Mouse (Mus musculus): Measurements from ENCODE around the gene Nudcd2.

The Nudcd2 gene

DNA sequence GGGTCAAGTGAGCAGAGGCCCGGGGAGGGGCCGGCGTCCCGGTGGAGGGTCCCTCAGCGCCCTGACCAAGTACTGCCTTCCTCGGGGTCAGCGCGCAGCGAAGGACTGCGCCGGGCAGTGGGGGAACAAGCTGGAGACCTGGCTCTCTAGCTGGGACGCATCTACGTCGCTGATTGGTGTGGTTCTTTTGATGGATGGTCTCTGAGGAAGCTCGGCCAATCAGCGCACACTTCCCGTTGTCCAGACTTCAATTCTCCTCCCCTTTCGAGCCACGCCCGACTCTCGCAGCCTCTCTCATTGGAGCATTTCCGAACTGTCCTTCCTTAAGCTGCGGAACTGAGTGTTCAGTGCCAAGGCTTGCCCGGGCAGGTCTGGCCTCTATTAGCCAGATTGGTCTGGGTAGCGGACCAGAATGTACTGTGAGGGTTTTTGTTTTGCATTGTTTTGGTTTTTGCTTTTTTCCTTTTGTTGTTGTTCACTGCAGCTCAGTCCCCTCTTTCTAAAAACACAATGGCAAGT, 21.7 kb downstream of the Nudcd2 start, which contains the start of gene Ccng1:
TSS of gene Ccng1 (minus strand) at position 203 of the 519 bp plus-strand sequence.
- peak; percentile 88 to 92 for DNase-seq (ENCODE audit: low spot score in 2 of 2)

DNA sequence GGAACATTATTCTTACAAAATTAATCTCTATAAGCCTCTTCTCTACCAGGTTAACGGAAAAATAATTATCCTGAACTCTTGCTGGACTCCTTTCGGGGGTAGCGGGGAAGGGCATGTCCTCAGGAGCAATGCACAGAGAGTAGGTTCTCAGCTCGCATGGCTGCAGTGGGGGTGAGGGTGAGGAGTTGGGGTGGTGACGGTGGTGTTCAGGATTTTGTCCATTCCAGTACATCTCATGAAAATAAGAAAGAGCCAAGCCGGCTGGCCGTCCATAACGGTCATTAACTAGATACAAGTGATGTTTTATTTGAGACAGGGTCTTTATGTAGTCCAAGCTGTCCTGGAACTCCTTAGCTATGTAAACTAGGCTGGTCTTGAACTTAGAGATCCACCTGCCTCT, 22.5 kb downstream of the Nudcd2 start:
- DNase-seq (ENCODE audit: low spot score in 2 of 2), result no peak

- no peak for DNase-seq (ENCODE audit: low spot score in 2 of 2)
Observed at GRCm38 (mm10) chr11:40759896-40760295, 26.4 kb downstream of the Nudcd2 start.

- no peak for DNase-seq (ENCODE audit: low spot score in 2 of 2)
Observed at GRCm38 (mm10) chr11:40763395-40763794, 29.9 kb downstream of the Nudcd2 start.

- no peak for DNase-seq (ENCODE audit: low spot score in 2 of 2)
Observed at GRCm38 (mm10) chr11:40764690-40765089, 31.2 kb downstream of the Nudcd2 start.

DNA sequence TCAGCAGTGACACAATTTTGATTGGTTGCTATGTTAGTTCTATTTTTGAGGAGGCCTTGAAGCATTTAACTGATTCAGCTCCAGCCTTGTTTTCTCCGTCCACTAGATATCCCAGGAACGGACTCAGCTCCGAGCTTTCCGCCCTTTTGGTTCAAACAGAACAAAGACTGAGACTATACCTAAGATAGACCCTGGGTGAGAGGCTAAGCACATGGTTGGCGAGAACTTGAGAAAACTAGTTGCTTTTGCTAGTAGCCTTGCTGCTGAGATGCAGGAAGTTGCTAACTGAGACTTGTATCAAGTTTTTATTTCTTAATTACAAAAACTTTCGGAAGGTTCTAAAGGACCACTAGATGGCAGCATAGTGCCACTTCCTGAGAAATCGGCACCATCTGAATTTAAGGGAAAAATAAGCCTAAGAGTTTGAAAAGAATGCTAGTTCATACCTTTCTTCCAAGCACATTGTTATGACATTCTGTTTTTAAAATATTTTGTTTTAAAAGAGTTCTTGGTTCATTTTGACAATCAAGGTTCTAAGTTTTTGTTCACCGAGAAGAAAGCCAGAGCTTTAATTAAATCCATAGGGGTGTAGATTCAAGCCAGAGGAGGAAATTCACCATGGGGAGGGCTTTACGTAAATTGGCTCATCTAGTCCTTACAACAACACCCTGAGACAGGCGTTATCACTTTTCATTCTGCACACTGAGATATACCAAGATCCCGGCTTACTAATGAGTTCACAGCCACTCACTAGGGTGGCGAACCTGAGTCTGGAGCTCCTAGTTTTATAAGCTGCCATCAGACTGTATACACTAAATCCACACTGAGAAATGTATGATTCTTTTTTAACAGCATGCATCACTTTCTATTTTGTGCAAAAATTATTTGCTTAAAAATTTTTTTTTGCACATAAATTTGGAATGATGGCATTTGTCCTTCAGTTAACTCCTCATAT, 42.1 kb downstream of the Nudcd2 start:
- DNase-seq (ENCODE audit: low spot score in 2 of 2), result no peak

DNA sequence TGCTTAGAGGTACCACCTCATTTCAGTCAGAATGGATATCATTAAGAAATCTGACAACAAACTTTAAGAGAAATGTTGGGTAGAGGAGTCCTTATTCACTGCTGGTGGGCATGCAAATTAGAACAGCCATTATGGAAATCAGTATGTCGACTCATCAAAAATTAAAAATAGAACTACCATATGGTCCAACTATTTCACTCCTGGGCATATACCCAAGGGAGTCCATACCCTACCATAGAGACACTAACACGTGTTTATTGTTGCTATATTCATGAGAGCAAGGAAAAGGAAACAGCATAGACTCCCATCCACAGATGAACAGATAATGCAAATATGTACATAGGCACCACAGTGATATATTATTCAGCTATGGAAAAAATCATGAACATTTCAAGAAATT, 48.4 kb downstream of the Nudcd2 start:
- DNase-seq (ENCODE audit: low spot score in 2 of 2), result no peak

DNA sequence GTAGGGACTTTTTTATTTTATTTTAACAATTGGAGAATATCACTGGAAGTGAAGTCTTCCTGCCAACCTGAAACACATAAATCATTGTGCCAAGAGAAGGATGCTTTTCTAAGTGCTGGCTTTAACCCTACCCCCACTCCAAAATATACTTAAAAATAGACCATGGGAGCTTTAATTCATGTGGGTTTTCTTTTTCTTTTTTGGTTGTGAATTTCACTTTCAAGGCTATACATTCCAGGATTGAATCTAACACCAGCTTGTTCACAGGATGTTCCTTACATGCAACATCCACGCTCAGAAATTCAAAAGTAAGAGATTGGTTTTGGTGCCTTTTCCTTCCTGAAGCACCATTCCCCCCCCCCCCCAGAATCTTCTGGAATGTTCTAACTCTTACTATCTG, 49.9 kb downstream of the Nudcd2 start:
- DNase-seq (ENCODE audit: low spot score in 2 of 2), result no peak

- no peak for DNase-seq (ENCODE audit: low spot score in 2 of 2)
Observed at GRCm38 (mm10) chr11:40784326-40784725, 50.9 kb downstream of the Nudcd2 start.

- DNase-seq (ENCODE audit: low spot score in 2 of 2), result no peak
Observed at GRCm38 (mm10) chr11:40786900-40787299, 53.4 kb downstream of the Nudcd2 start.
